Mouse (Mus musculus) liver, postnatal 0 days (tissue): ENCODE results near the gene Cdc40. TPM values are rescaled to one million over a fixed set of nuclear protein-coding genes. Genes with fewer than 3 reads are reported as not detected.

Experiments used
- ATAC-seq: fragments of 200-750 bp; cut with Nextera tagmentation; 2 replicates; pipeline ENCODE4 v1.8.0; 2017; ENCODE audit warnings: mild to moderate bottlenecking, moderate library complexity
- DNase-seq: peaks from one replicate; pipeline ENCODE4 v3.0.0-alpha.2; 2016
- H3K27ac ChIP-seq: fragments of 300-500 bp; sonication (generic); 2 replicates; pipeline ENCODE4 v1.5.1; 2014; ENCODE audit warnings: antibody characterized with exemption, moderate library complexity, mild to moderate bottlenecking, low read depth
- H3K27me3 ChIP-seq: fragments of 300-500 bp; sonication (generic); 2 replicates; pipeline ENCODE4 v1.6.1; 2014; ENCODE audit warnings: low read length, control low read depth, mixed read lengths; ENCODE audit not compliant: insufficient read depth
- H3K36me3 ChIP-seq: fragments of 300-500 bp; sonication (generic); replicated peaks from 2 replicates; pipeline ENCODE4 v1.6.1; 2014; ENCODE audit warnings: mild to moderate bottlenecking, control low read depth, low read length, moderate library complexity, mixed read lengths; ENCODE audit not compliant: insufficient read depth
- H3K4me1 ChIP-seq: fragments of 300-500 bp; sonication (generic); 2 replicates; pipeline ENCODE4 v1.6.1; 2014; ENCODE audit warnings: antibody characterized with exemption, mild to moderate bottlenecking, control low read depth; ENCODE audit not compliant: insufficient read depth
- H3K4me2 ChIP-seq: fragments of 300-500 bp; sonication (generic); 2 replicates; pipeline ENCODE4 v1.6.1; 2014; ENCODE audit warnings: low read depth, mild to moderate bottlenecking, low read length, moderate library complexity, mixed read lengths
- H3K4me3 ChIP-seq: fragments of 300-500 bp; sonication (generic); 2 replicates; pipeline ENCODE4 v1.5.1; 2014; ENCODE audit warnings: low read depth, low read length
- H3K9ac ChIP-seq: fragments of 300-500 bp; sonication (generic); replicated peaks from 2 replicates; pipeline ENCODE4 v1.6.1; 2014; ENCODE audit warnings: mild to moderate bottlenecking, moderate library complexity
- H3K9me3 ChIP-seq: fragments of 300-500 bp; sonication (generic); 2 replicates; pipeline ENCODE4 v1.6.1; 2016; ENCODE audit warnings: mild to moderate bottlenecking, control low read depth, low read length, mixed read lengths
- CTCF ChIP-seq: sonication (generic); IDR thresholded peaks from 2 replicates; pipeline ENCODE4 v1.5.1; 2016; ENCODE audit warnings: antibody characterized with exemption, low read depth
- EP300 ChIP-seq: IDR thresholded peaks from 2 replicates; pipeline ENCODE4 v1.6.1; 2016; ENCODE audit warnings: antibody characterized with exemption, low read depth, mild to moderate bottlenecking
- WGBS: fragments of 180-500 bp; shearing (Covaris S2); extraction: QIAGEN DNeasy Blood & Tissue Kit; methylation state at CpG from one replicate; pipeline ENCODE4 v1.1.7; 2014; ENCODE audit not compliant: insufficient replicate concordance; 5-methylcytosine and 5-hydroxymethylcytosine counted together
- polyA plus RNA-seq: library from polyadenylated mRNA; unstranded; fragments of >200 nt; fragmentation: Nextera tagmentation; extraction: Ambion mirVana; gene quantifications from 2 replicates; pipeline ENCODE4 v1.2.1, GENCODE M21; 2015

Cdc40 gene
- 9.4 and 10.3 TPM in 2 replicates for polyA plus RNA-seq

- H3K4me3 ChIP-seq = peak within 1 kb of the TSS; percentile 91
- H3K4me1 ChIP-seq = peaks cover 17% of the 10 kb centered on the region
- under 1% methylated on average over 44 of the region's 44 CpGs for WGBS
- no peaks in the 10 kb centered on the region for H3K9me3 ChIP-seq
- peaks cover 2% of the 10 kb centered on the region; the same call in 1 of the 2 replicates for H3K36me3 ChIP-seq
- ATAC-seq (peak; percentile 96), DNase-seq (peak; percentile 94)
- H3K27ac ChIP-seq = peak within 1 kb of the TSS; percentile 86
- peak within 1 kb of the TSS; percentile 99 for H3K4me2 ChIP-seq
- H3K27me3 ChIP-seq = peaks cover 16% of the 10 kb centered on the region
- TF ChIP-seq EP300 = peak; percentile 99
- TF ChIP-seq CTCF = no peak
- H3K9ac ChIP-seq = peak within 1 kb of the TSS; percentile 92
Measured at GRCm38 (mm10) chr10:40882831-40883643, at the start of gene Cdc40, which contains the start of gene Wasf1. TSS of gene Cdc40 (minus strand) at chr10:40883311. TSS of gene Wasf1 (plus strand) at chr10:40883475.

GRCm38 (mm10) chr10:40919464-40919863 is 36.4 kb upstream of the Cdc40 start:
- no peak for TF ChIP-seq CTCF
- TF ChIP-seq EP300 = no peak
- Histone ChIP-seq H3K9ac (no peak overlapping the region), H3K4me3 (no peak overlapping the region), H3K36me3 (no peaks in the 10 kb centered on the region), H3K27me3 (no peaks in the 10 kb centered on the region), H3K4me2 (no peak overlapping the region), H3K4me1 (no peaks in the 10 kb centered on the region), H3K27ac (no peak overlapping the region), H3K9me3 (no peaks in the 10 kb centered on the region)
- ATAC-seq (no peak), DNase-seq (no peak)
- WGBS = 83% methylated on average over 6 of the region's 6 CpGs

- H3K9me3 ChIP-seq = no peaks in the 10 kb centered on the region
- DNase-seq = no peak
- no peak overlapping the region for H3K27ac ChIP-seq
- no peak overlapping the region for H3K9ac ChIP-seq
- TF ChIP-seq EP300 (no peak), CTCF (no peak)
- no peak for ATAC-seq
- no peaks in the 10 kb centered on the region for H3K27me3 ChIP-seq
- H3K4me3 ChIP-seq = no peak overlapping the region
- no peaks in the 10 kb centered on the region for H3K36me3 ChIP-seq
- 83% methylated on average over 8 of the region's 8 CpGs for WGBS
- H3K4me2 ChIP-seq = no peak overlapping the region
- H3K4me1 ChIP-seq = no peaks in the 10 kb centered on the region
Measured at GRCm38 (mm10) chr10:40918669-40919440, 35.7 kb upstream of the Cdc40 start.

- 72% methylated on average over 2 of the region's 2 CpGs for WGBS
- H3K4me2 ChIP-seq = no peak overlapping the region
- H3K36me3 ChIP-seq = no peaks in the 10 kb centered on the region
- no peak overlapping the region for H3K27ac ChIP-seq
- ATAC-seq = no peak
- H3K9me3 ChIP-seq = no peaks in the 10 kb centered on the region
- no peak overlapping the region for H3K4me3 ChIP-seq
- H3K4me1 ChIP-seq = no peaks in the 10 kb centered on the region
- H3K9ac ChIP-seq = no peak overlapping the region
- DNase-seq = no peak
- no peak for TF ChIP-seq CTCF
- TF ChIP-seq EP300 = no peak
- H3K27me3 ChIP-seq = no peaks in the 10 kb centered on the region
Measured at GRCm38 (mm10) chr10:40915240-40915639, 32.1 kb upstream of the Cdc40 start.

- ATAC-seq (no peak), DNase-seq (no peak)
- no peaks in the 10 kb centered on the region for H3K27me3 ChIP-seq
- no peak overlapping the region for H3K4me2 ChIP-seq
- no peaks in the 10 kb centered on the region for H3K9me3 ChIP-seq
- TF ChIP-seq EP300 (no peak), CTCF (no peak)
- H3K9ac ChIP-seq = no peak overlapping the region
- no peaks in the 10 kb centered on the region for H3K36me3 ChIP-seq
- no peaks in the 10 kb centered on the region for H3K4me1 ChIP-seq
- WGBS = 63% methylated on average over 2 of the region's 2 CpGs
- H3K4me3 ChIP-seq = no peak overlapping the region
- no peak overlapping the region for H3K27ac ChIP-seq
Measured at GRCm38 (mm10) chr10:40910811-40911210, 27.7 kb upstream of the Cdc40 start.

- no peaks in the 10 kb centered on the region for H3K4me1 ChIP-seq
- TF ChIP-seq CTCF = no peak
- no peak for TF ChIP-seq EP300
- DNase-seq (no peak), ATAC-seq (no peak)
- H3K27me3 ChIP-seq = no peaks in the 10 kb centered on the region
- H3K4me3 ChIP-seq = no peak overlapping the region
- no peak overlapping the region for H3K9ac ChIP-seq
- no peak overlapping the region for H3K27ac ChIP-seq
- H3K4me2 ChIP-seq = no peak overlapping the region
- WGBS = 39% methylated on average over 2 of the region's 2 CpGs
- no peaks in the 10 kb centered on the region for H3K9me3 ChIP-seq
- no peaks in the 10 kb centered on the region for H3K36me3 ChIP-seq
Measured at GRCm38 (mm10) chr10:40908580-40908979, 25.5 kb upstream of the Cdc40 start.
